Mouse (Mus musculus) hindbrain, embryonic 14.5 days (tissue): ENCODE measurements around the gene Sox6. TPM values are rescaled to one million over a fixed set of nuclear protein-coding genes. Genes with fewer than 3 reads are reported as not detected.
"Not testable (repeated sequence)": the region's sequence is repeated elsewhere in the genome, so short reads cannot be mapped to it uniquely, and the experiment has no call there.

Experiments
- ATAC-seq: fragments of 200-750 bp; cut with Nextera tagmentation; 2 replicates; pipeline ENCODE4 v1.8.0; 2017; ENCODE audit warnings: moderate number of reproducible peaks, mild to moderate bottlenecking, moderate TSS enrichment, moderate library complexity; ENCODE audit not compliant: low FRiP score
- DNase-seq: peaks from one replicate; pipeline ENCODE4 v3.0.0-alpha.2; 2015; ENCODE audit warnings: low spot score
- H3K27ac ChIP-seq: fragments of 300-500 bp; sonication (generic); 2 replicates; pipeline ENCODE4 v1.5.1; 2014; ENCODE audit warnings: mild to moderate bottlenecking, moderate library complexity
- H3K27me3 ChIP-seq: fragments of 300-500 bp; sonication (generic); 2 replicates; pipeline ENCODE4 v1.6.1; 2014; ENCODE audit warnings: mild to moderate bottlenecking, low read length, mixed read lengths; ENCODE audit not compliant: control insufficient read depth, insufficient read depth
- H3K36me3 ChIP-seq: fragments of 300-500 bp; sonication (generic); replicated peaks from 2 replicates; pipeline ENCODE4 v1.6.1; 2014; ENCODE audit not compliant: control insufficient read depth, insufficient read depth
- H3K4me1 ChIP-seq: fragments of 300-500 bp; sonication (generic); replicated peaks from 2 replicates; pipeline ENCODE4 v1.6.1; 2014; ENCODE audit warnings: antibody characterized with exemption, low read length, mixed read lengths; ENCODE audit not compliant: control insufficient read depth, insufficient read depth
- H3K4me2 ChIP-seq: fragments of 300-500 bp; sonication (generic); replicated peaks from 2 replicates; pipeline ENCODE4 v1.6.1; 2014; ENCODE audit warnings: mild to moderate bottlenecking, moderate library complexity
- H3K4me3 ChIP-seq: fragments of 300-500 bp; sonication (generic); replicated peaks from 2 replicates; pipeline ENCODE4 v1.5.1; 2014; ENCODE audit warnings: mild to moderate bottlenecking, low read length
- H3K9ac ChIP-seq: fragments of 300-500 bp; sonication (generic); 2 replicates; pipeline ENCODE4 v1.6.1; 2014
- H3K9me3 ChIP-seq: fragments of 300-500 bp; sonication (generic); 2 replicates; pipeline ENCODE4 v1.6.1; 2016; ENCODE audit warnings: low read length; ENCODE audit not compliant: control insufficient read depth
- WGBS: fragments of 180-500 bp; shearing (Covaris S2); extraction: QIAGEN DNeasy Blood & Tissue Kit; methylation state at CpG from one replicate; pipeline ENCODE4 v1.1.7; 2014; 5-methylcytosine and 5-hydroxymethylcytosine counted together
- polyA plus RNA-seq: library from polyadenylated mRNA; unstranded; fragments of >200 nt; fragmentation: Nextera tagmentation; extraction: Ambion mirVana; gene quantifications from 2 replicates; pipeline ENCODE4 v1.2.1, GENCODE M21; 2014

Gene Sox6
- 29.7 and 32.7 TPM in 2 replicates for polyA plus RNA-seq

DNA sequence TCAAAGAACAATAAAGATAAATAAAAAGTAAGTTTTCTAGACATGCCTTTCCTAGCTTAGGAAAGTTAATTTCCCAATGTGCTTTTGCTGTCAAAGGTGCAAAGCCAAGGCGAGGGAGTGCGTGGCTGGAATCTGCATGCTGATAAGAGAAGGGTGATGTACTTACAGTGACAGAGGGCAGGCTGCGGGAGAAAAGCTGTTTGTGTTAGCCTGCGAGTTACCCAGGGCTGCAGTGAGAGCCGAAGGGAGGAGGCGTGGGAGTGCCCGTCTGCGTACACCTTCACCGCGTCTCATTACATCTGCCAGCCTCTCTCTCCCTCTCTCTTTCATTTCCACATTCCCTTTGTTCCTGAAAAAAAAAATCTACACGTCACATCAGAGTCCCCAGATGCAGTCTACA lies at the start of gene Sox6:
TSS of gene Sox6 (minus strand) at position 286 of the 400 bp plus-strand sequence.
- no peaks in the 10 kb centered on the region for H3K36me3 ChIP-seq
- DNase-seq = no peak
- peak within 1 kb of the TSS; percentile 97 for H3K4me2 ChIP-seq
- peak within 1 kb of the TSS; percentile 34 for H3K4me3 ChIP-seq
- H3K9me3 ChIP-seq = no peaks in the 10 kb centered on the region
- WGBS = 3% methylated on average over 11 of the region's 11 CpGs
- peaks cover 74% of the 10 kb centered on the region for H3K27me3 ChIP-seq
- no peak for ATAC-seq
- H3K4me1 ChIP-seq = peaks cover 30% of the 10 kb centered on the region; the same call in 1 of the 2 replicates
- H3K27ac ChIP-seq = no peak within 1 kb of the TSS
- peak within 1 kb of the TSS; percentile 55 for H3K9ac ChIP-seq

DNA sequence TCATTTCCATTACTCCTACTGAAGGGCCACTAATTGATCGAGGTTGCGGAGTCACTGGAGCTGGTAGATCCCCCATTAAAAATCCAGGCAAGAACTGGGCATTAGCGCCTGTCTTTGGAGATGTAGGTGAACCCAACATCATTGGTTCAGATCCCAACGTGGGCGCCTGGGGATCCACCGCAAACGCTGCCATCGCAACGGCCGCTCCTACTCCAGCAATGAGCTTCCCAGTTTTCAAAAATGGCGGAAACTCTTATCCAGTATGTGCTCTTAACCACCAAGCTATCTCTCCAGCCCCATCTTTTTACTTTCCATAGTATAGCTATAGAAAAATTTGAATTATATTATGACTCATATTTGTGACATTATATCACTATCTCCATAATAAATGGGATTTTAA lies 45.8 kb upstream of the Sox6 start, which contains the start of gene Gm4353:
TSS of gene Gm4353 (minus strand) at position 270 of the 400 bp plus-strand sequence.
- H3K4me3 ChIP-seq, H3K27ac ChIP-seq, H3K4me1 ChIP-seq, DNase-seq, H3K27me3 ChIP-seq, ATAC-seq, H3K9ac ChIP-seq, H3K9me3 ChIP-seq, H3K4me2 ChIP-seq, H3K36me3 ChIP-seq: not testable (repeated sequence)
- 96% methylated on average over 11 of the region's 11 CpGs for WGBS

DNA sequence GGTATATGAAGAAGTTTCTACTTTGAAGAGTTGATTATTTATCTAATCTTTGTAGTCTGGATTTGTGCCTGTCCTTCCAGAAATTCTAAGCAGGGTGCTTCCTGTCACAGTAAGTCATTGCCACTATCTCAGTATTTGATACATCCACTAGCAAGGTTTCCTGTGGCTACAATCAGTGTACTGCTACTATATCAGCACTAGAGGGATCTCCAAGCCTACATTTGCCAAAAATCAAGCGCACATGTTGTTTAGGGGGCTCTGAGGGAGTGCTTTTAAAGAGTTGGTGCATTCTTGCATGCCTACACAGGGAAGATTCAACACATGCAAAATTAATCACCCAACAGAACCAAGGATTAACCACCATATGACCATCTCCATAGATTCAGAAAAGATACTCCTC lies 22.1 kb upstream of the Sox6 start:
- H3K36me3 ChIP-seq = no peaks in the 10 kb centered on the region
- WGBS = 46% methylated on average over 1 of the region's 1 CpGs
- no peak for ATAC-seq
- no peak overlapping the region for H3K4me2 ChIP-seq
- H3K4me1 ChIP-seq = no peaks in the 10 kb centered on the region
- H3K9me3 ChIP-seq = no peaks in the 10 kb centered on the region
- no peak overlapping the region for H3K27ac ChIP-seq
- H3K9ac ChIP-seq = no peak overlapping the region
- no peak for DNase-seq
- no peaks in the 10 kb centered on the region for H3K27me3 ChIP-seq
- no peak overlapping the region for H3K4me3 ChIP-seq

DNA sequence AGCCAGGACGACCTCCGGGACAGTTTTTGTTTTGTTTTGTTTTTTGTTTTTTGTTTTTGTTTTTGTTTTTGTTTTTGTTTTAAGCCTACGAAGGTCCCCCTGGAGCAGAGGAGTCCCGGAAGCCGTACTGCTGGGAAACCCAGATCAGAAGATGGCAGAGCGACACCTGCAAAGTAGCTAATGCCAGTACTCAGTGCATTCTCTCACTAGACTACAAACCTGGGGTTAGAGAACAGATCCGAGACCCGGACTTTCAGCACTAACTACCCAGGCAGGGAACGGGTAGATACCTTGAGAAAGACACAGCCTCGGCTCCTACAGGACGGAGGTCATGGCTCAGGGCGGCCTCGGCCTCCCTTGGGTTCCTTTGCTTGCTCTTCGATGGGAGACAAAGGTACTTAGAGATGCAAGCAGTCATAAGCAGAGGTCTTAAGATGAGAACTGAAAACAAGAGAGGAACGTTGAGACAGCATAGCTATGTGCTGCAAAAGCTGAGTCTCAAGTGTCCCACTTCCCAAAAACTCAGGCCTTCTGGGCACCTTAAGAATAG lies 1.9 kb upstream of the Sox6 start:
- Histone ChIP-seq H3K4me2 (peak overlapping the region; percentile 97), H3K9ac (no peak overlapping the region), H3K27me3 (peaks cover 55% of the 10 kb centered on the region), H3K4me3 (peak overlapping the region; percentile 34; the same call in 1 of the 2 replicates), H3K27ac (no peak overlapping the region), H3K36me3 (no peaks in the 10 kb centered on the region), H3K9me3 (no peaks in the 10 kb centered on the region), H3K4me1 (peaks cover 17% of the 10 kb centered on the region; the same call in 1 of the 2 replicates)
- WGBS = 13% methylated on average over 15 of the region's 15 CpGs
- ATAC-seq = no peak; the same call in 1 of the 2 replicates
- DNase-seq = no peak

DNA sequence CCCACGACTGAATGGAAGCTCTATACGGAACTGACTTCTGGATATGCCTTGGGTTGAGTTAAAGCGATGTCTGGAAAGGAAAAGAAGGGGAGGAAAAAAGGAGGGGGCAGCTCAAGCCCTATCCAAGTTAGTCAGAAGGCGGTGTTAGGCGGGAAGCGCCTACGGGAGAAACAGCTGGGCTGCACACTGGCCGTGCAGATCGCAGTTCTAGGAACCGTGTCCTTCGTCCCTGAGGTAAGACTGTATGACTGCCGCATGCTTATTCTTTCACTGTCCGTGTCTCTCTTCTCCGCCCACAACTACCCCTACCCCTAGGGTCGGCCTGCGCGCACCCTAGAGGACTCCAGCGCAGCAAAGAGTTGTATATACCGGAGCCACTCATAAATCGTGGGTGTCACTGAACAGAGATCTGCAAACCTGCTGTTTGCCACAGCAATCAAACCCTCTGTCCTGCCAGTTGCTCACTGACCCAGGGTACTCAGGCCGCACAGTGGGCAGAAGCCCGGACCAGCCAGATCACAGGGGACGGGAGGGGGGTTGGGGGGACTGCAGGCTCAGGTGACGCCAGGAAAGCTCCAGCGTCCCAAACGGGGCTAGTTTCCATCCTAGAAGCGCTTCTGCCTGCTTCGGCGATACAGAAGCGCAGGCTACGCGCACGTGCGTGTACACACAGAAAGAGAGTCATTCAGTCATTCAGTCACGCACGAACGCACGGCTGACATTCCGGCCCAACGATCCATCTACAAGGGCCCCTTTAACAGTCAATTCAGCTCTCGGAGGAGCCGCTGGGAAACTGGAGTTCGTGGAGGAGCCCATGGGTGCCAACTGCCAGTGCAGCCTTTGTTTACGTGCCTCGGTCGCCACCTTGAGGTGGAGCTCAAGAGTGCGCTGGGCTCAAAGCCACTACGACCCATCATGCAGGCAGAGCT lies 1.2 kb upstream of the Sox6 start:
- H3K4me1 ChIP-seq = peaks cover 17% of the 10 kb centered on the region; the same call in 1 of the 2 replicates
- ATAC-seq = peak; percentile 81
- DNase-seq = peak; percentile 90
- peak overlapping the region; percentile 55 for H3K9ac ChIP-seq
- H3K27me3 ChIP-seq = peaks cover 62% of the 10 kb centered on the region
- under 1% methylated on average over 48 of the region's 48 CpGs for WGBS
- no peak overlapping the region for H3K27ac ChIP-seq
- no peaks in the 10 kb centered on the region for H3K9me3 ChIP-seq
- H3K4me2 ChIP-seq = peak overlapping the region; percentile 97
- no peaks in the 10 kb centered on the region for H3K36me3 ChIP-seq
- peak overlapping the region; percentile 34 for H3K4me3 ChIP-seq

DNA sequence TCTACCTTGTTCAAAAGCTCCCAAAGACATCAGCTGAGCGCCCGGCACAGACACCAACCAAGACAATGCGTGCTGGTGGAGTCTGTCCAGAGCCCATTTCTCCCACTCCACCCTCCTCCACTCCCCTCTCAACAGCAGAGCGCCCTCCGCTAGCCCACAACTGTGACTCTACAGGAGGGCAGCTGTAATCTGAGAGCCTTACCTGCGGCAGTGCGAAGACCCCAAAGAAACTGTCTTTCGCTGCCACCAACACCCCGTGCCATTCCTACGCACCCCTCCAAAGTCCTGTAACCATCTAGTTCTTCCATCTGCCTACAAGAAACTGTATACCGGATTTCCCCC lies 571 bp upstream of the Sox6 start, which contains the start of gene 1110004F10Rik:
TSS of gene 1110004F10Rik (plus strand) at position 202 of the 342 bp plus-strand sequence.
- Histone ChIP-seq H3K27me3 (peaks cover 68% of the 10 kb centered on the region), H3K27ac (no peak within 1 kb of the TSS), H3K9ac (peak within 1 kb of the TSS; percentile 55), H3K4me2 (peak within 1 kb of the TSS; percentile 97), H3K36me3 (no peaks in the 10 kb centered on the region), H3K4me1 (peaks cover 23% of the 10 kb centered on the region; the same call in 1 of the 2 replicates), H3K4me3 (peak within 1 kb of the TSS; percentile 34), H3K9me3 (no peaks in the 10 kb centered on the region)
- WGBS = 2% methylated on average over 11 of the region's 11 CpGs
- no peak for DNase-seq
- no peak; the same call in 1 of the 2 replicates for ATAC-seq

DNA sequence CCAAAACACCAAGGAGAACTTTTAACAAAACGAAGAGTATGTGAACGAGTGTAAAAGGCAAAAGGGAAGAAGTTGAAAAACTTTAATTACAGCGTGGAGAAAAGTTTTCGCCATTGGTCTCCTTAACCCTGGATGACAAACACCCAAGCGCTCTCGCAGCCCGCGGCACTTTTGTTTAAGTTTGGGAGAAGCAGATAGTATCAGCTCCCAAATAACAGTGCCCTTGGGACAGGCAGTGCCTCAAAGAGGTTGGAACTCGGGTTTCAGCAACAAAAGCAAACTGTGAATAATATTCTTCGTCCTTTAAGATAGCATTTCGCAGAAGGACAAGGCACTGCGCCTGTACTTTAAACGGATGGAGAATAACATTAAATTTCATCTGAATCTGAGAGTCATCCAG lies 572 bp downstream of the Sox6 start:
- WGBS = 1% methylated on average over 13 of the region's 13 CpGs
- H3K27me3 ChIP-seq = peaks cover 78% of the 10 kb centered on the region
- ATAC-seq = no peak

DNA sequence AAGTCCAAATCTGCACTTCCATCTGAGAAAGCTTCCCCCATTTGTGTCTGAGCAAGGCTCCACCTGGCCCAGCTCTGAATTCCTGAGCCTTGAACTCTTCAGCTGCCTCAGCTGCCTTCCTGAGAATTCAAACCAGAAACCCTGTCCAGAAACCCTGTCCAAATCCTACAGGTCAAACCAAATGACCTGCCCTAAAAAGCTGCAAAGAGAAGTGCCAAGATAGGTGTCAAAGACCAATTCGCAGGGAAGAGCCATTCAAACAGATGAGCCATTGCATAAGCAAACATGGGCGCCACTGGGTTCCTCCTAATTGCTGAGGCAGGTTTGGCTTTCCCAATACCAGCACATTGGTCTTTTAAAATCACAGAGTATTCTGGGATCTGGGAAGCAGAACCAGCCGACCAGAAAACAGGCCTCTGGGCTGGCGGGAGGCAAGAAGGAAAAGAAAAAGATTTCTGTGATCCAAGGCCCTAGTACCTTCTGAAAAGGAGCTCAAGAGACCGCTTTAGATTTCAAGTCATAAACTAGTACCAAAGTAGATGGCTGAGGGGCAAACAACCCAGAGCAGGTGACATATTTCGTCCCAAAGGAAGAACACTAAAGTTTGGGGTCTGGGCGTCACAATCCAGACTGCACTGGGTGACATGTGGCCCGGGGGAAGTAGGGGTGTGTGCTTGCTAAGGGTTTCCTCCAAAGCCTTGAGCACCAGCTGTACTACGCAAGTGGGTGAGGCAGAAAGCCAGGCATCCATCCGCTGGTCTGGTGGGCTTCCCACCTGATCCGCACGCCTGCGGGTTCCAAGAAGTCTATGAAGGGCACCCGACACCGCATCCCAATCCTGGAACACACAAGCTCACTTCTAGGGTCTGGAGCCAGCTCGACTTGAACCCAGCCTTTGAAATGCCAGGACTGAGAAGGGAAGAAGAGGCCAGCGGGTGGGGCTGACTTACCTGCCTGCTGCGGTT lies 1.7 kb downstream of the Sox6 start:
- 23% methylated on average over 18 of the region's 18 CpGs for WGBS
- H3K9ac ChIP-seq = no peak overlapping the region
- H3K36me3 ChIP-seq = no peaks in the 10 kb centered on the region
- no peak overlapping the region for H3K4me3 ChIP-seq
- peak overlapping the region; percentile 19 for H3K4me2 ChIP-seq
- H3K9me3 ChIP-seq = no peaks in the 10 kb centered on the region
- ATAC-seq (no peak), DNase-seq (no peak)
- H3K4me1 ChIP-seq = peaks cover 39% of the 10 kb centered on the region; the same call in 1 of the 2 replicates
- peaks cover 84% of the 10 kb centered on the region for H3K27me3 ChIP-seq
- no peak overlapping the region; the same call in 1 of the 2 replicates for H3K27ac ChIP-seq

More for the DNA sequence above, 572 bp downstream of the Sox6 start:
- Histone ChIP-seq H3K36me3 (no peaks in the 10 kb centered on the region), H3K9me3 (no peaks in the 10 kb centered on the region), H3K9ac (0 out of 2 replicates have a peak overlapping the region, but pooled peaks have one; percentile 7), H3K4me3 (peak overlapping the region; percentile 34; the same call in 1 of the 2 replicates), H3K4me1 (peaks cover 33% of the 10 kb centered on the region; the same call in 1 of the 2 replicates), H3K27ac (no peak overlapping the region), H3K4me2 (peak overlapping the region; percentile 97)
- no peak for DNase-seq
